Mouse (Mus musculus) limb, embryonic 10.5 days (tissue): Measurements from ENCODE around the gene Fhad1. TPM values are rescaled to one million over a fixed set of nuclear protein-coding genes. Genes with fewer than 3 reads are reported as not detected.

ENCODE experiments used
- DNase-seq: peaks from one replicate; pipeline ENCODE4 v3.0.0-alpha.2; 2017; ENCODE audit warnings: low spot score
- H3K27ac ChIP-seq: fragments of 300-500 bp; sonication (generic); 2 replicates; pipeline ENCODE4 v1.5.1; 2016; ENCODE audit warnings: mild to moderate bottlenecking
- H3K27me3 ChIP-seq: fragments of 300-500 bp; sonication (generic); 2 replicates; pipeline ENCODE4 v1.6.1; 2016; ENCODE audit warnings: low read depth, mild to moderate bottlenecking; ENCODE audit not compliant: poor library complexity, severe bottlenecking
- H3K36me3 ChIP-seq: fragments of 300-500 bp; sonication (generic); 2 replicates; pipeline ENCODE4 v1.6.1; 2016; ENCODE audit warnings: mild to moderate bottlenecking, moderate library complexity
- H3K4me1 ChIP-seq: fragments of 300-500 bp; sonication (generic); 2 replicates; pipeline ENCODE4 v1.6.1; 2016
- H3K4me3 ChIP-seq: fragments of 300-500 bp; sonication (generic); 2 replicates; pipeline ENCODE4 v1.5.1; 2016; ENCODE audit warnings: mild to moderate bottlenecking, moderate library complexity
- H3K9me3 ChIP-seq: fragments of 300-500 bp; sonication (generic); replicated peaks from 2 replicates; pipeline ENCODE4 v1.6.1; 2016; ENCODE audit warnings: mild to moderate bottlenecking
- WGBS: fragments of 180-500 bp; shearing (Covaris S2); methylation state at CpG from one replicate; pipeline ENCODE4 v1.1.7; 2016; 5-methylcytosine and 5-hydroxymethylcytosine counted together
- polyA plus RNA-seq: library from polyadenylated mRNA; unstranded; fragments of >200 nt; fragmentation: Nextera tagmentation; extraction: Ambion mirVana; gene quantifications from 2 replicates; pipeline ENCODE4 v1.2.1, GENCODE M21; 2016

Fhad1 gene
- 0.19 and 0.24 TPM in 2 replicates for polyA plus RNA-seq

DNA sequence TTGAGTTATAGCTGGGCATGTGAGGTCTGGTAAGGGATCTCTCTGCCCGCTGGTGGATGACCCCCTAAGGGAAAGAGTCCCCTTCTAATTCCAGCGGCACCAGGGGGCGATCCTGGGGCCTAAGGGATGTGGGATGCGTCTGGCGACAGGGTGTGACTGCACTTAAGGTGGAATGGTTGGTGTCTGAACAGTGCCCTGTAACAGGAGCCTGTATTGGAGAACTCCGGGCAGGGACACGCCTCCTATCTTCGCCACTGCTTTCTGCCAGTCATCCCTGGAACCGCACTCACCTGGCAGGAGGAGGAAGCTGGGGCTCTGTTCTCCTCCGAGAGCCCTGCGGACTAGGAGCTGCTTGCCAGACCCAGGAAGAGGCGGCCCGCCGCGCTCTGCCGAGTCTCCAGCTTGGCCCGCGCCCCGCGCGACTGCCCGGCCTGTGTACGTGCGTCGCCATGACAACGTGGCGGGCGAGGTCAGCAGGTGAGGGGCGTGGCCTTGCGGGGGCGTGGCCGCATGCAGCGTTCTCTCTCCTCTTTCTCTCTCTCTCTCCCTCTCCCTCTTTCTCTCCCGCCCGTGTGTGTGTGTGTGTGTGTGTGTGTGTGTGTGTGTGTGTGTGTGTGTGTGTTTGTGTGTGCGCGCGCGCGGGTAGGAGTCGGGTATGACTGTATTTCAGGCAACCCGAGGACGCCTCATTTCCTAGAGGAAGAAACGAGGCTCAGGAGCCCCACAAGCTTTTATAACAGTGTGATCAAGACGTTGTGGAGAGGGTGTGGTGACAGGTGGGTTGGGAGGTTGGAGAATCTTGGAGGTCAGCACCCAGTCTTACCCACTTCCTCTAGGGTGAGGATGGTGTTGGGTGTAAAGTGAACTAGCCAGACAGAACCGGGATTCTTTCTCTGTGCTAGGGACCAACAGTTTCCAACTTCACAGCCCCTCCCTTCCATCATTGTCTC lies at the start of gene Fhad1:
Fhad1 (minus strand) TSS at position 424 of the 950 bp plus-strand sequence.
- no peaks in the 10 kb centered on the region for H3K9me3 ChIP-seq
- H3K27me3 ChIP-seq = peaks cover 74% of the 10 kb centered on the region
- H3K36me3 ChIP-seq = no peaks in the 10 kb centered on the region
- peaks cover 44% of the 10 kb centered on the region for H3K4me1 ChIP-seq
- peak; percentile 93 for DNase-seq
- WGBS = 1% methylated on average over 45 of the region's 46 CpGs
- peak within 1 kb of the TSS; percentile 55 for H3K4me3 ChIP-seq
- H3K27ac ChIP-seq = peak within 1 kb of the TSS; percentile 22

- 94% methylated on average over 8 of the region's 8 CpGs for WGBS
- H3K4me1 ChIP-seq = peaks cover 67% of the 10 kb centered on the region
- H3K27ac ChIP-seq = 0 out of 2 replicates have a peak overlapping the region, but pooled peaks have one; percentile 26
- no peak overlapping the region for H3K4me3 ChIP-seq
- DNase-seq = no peak
- no peaks in the 10 kb centered on the region for H3K9me3 ChIP-seq
- H3K27me3 ChIP-seq = peaks cover 12% of the 10 kb centered on the region; the same call in 1 of the 2 replicates
- no peaks in the 10 kb centered on the region for H3K36me3 ChIP-seq
Observed at GRCm38 (mm10) chr4:142063057-142063534, 48.2 kb upstream of the Fhad1 start.

GRCm38 (mm10) chr4:142061485-142062240 lies 46.8 kb upstream of the Fhad1 start:
- no peak overlapping the region for H3K4me3 ChIP-seq
- WGBS = 74% methylated on average over 23 of the region's 23 CpGs
- H3K4me1 ChIP-seq = peaks cover 56% of the 10 kb centered on the region
- no peaks in the 10 kb centered on the region; the same call in 1 of the 2 replicates for H3K27me3 ChIP-seq
- no peak for DNase-seq
- no peaks in the 10 kb centered on the region for H3K9me3 ChIP-seq
- no peaks in the 10 kb centered on the region for H3K36me3 ChIP-seq
- peak overlapping the region; percentile 84; the same call in 1 of the 2 replicates for H3K27ac ChIP-seq

DNA sequence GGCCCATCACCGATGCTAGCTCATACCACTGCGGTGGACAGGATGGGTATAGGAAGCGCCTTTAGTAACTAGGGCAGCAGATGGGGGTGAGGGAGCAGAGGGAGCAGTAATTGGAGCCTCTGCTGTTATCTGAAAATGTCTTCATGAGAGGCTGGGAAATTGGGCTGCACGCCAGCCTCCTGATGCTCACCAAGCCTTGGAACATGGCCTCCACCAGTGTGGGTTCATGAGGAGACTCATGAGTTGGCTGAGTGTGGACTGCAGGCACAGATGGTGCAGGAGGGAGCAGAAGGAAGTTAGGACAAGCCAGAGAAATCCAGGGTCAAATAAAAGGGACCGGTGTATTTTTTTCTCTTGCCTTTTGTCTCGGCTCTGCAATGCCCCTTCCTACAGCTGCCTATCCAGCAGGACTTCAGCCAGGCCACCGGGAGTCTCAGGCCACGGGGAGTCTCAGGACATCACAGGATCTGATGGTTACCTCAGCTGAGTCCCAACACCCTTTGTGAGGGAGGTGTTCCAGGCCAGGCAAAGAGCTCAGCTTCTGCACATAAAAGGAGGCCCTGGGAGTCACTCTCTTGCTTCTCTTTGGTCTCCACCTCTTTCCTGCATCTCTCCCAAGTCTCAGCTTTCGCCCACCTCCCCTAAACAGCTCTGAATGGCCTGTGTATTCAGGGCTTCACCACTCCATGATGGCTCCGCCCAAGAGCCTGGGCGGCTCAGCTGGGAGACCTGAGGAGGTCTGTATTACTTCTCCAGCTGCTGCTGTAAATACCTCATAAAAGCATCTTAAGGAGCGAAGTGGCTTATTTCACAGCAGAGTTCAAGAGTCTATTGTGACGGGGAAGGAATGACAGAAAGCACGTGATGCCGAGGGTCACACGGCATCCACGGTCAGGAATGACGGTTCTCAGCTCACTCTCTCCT lies 45.8 kb upstream of the Fhad1 start:
- Histone ChIP-seq H3K36me3 (no peaks in the 10 kb centered on the region), H3K27ac (peak overlapping the region; percentile 84), H3K9me3 (no peaks in the 10 kb centered on the region), H3K27me3 (no peaks in the 10 kb centered on the region; the same call in 1 of the 2 replicates), H3K4me1 (peaks cover 46% of the 10 kb centered on the region), H3K4me3 (no peak overlapping the region)
- 50% methylated on average over 18 of the region's 18 CpGs for WGBS
- DNase-seq = no peak

DNA sequence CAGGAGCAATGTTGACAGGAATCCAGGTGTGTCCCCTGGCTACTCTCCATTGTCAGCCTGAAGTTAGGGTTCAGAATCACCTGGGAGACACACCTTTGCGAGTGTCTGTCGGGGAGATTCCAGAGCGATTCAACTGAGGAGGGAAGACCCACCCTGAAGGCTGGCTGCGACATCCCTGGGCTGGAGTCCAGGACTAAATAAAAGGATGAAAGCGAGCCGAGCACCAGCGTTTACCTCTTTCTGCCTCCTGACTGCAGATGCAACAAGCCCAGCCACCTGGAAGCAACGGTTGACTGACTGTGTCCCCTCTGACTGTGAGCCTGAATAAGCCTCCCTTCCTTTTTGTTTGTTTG lies 44.9 kb upstream of the Fhad1 start:
- Histone ChIP-seq H3K4me1 (peaks cover 37% of the 10 kb centered on the region), H3K27ac (peak overlapping the region; percentile 84; the same call in 1 of the 2 replicates), H3K36me3 (no peaks in the 10 kb centered on the region), H3K9me3 (no peaks in the 10 kb centered on the region), H3K27me3 (no peaks in the 10 kb centered on the region; the same call in 1 of the 2 replicates), H3K4me3 (no peak overlapping the region)
- DNase-seq = no peak
- WGBS = 94% methylated on average over 8 of the region's 8 CpGs

DNA sequence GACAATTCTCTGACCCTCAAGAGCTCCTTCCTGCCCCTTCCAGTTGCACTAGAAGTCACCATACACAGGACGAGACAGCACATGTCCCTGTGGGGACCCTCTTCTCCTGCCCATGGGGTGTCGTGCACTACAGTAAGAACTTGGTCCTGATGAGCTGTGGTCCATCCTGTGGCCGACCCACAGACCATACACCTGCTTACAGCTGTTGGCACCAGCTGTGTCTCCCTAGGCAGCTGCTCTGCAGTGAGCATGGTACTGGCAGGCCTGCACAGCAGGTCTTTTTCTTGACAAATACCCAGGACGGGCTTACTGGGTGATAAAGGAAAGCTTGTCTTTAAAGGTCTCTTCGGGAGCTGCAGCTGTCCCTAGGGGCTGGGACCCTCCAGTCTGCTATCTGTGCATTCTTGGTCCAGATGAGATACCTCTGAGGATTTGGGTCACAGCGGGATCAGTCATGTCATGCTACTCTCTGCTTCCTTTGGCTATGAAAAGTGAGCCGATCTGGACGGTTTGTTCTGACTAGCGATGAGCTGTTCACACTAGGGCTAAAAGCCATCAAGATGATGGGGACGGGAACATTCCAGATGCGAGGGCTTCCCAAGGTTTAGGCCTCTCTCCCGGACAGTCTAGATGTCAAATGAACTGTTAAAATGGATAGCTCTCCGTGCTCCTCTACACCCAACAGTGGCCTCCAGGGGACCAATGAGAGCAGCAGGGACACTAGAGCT lies 44.4 kb upstream of the Fhad1 start:
- Histone ChIP-seq H3K27me3 (no peaks in the 10 kb centered on the region; the same call in 1 of the 2 replicates), H3K4me3 (no peak overlapping the region), H3K27ac (0 out of 2 replicates have a peak overlapping the region, but pooled peaks have one; percentile 34), H3K4me1 (peaks cover 35% of the 10 kb centered on the region), H3K36me3 (no peaks in the 10 kb centered on the region), H3K9me3 (no peaks in the 10 kb centered on the region)
- no peak for DNase-seq
- 89% methylated on average over 13 of the region's 13 CpGs for WGBS

DNA sequence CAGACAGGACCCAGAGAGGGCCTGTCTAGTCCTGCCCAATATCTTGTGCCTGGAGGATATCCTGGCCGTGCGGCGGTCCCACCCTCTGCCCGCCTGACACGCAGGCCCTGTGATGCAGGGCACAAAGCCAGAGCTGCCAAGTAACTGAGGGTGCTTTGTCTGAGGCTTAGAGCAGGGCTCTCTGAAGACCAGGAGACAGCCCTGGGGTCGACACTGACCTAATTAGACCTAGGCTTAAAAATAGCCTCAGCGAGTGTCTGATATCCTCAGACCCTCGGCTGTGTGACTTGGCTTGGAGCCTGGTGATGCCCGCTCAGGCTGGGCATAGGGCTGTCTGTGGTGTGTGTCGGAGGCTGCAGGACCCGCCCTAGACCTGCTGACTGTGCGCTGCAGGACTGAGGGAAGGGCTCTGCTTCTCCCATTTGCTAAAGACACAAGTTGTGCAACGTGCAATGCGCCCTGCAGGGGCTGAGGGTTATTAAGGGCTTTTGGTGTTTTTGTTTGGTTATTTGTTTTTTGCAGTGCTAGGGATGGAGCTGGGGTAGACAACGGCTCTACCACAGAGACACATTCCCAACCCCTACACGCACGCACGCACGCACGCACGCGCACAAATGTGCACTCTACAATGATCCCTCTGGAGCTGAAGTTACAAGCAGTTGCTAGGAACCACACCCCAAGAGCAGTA lies 42.8 kb upstream of the Fhad1 start:
- no peak for DNase-seq
- Histone ChIP-seq H3K27me3 (no peaks in the 10 kb centered on the region; the same call in 1 of the 2 replicates), H3K27ac (peak overlapping the region; percentile 14; the same call in 1 of the 2 replicates), H3K9me3 (no peaks in the 10 kb centered on the region), H3K4me3 (no peak overlapping the region), H3K36me3 (no peaks in the 10 kb centered on the region), H3K4me1 (peaks cover 45% of the 10 kb centered on the region)
- 87% methylated on average over 22 of the region's 22 CpGs for WGBS

DNA sequence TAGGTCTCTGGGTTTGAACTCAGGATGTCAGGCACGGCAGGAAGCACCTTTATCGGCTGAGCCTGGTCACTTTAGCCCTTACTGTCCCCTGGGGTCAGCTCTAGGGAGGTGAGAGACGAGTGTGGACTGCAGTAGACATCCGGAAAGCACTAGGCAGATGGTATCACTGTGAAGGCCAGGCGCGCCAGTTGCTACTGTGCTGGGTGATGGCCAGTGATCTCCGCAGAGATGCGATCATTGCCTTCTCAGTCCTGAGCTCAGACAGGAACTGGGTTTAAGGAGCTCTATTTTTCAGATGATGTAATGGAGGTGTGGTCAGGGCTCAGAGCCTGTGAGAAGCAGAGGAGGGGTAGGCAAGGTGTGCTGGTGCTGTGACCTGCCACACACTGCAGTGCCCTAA lies 40.7 kb upstream of the Fhad1 start:
- DNase-seq = no peak
- H3K4me1 ChIP-seq = peaks cover 43% of the 10 kb centered on the region
- no peak overlapping the region for H3K27ac ChIP-seq
- no peaks in the 10 kb centered on the region for H3K9me3 ChIP-seq
- WGBS = 85% methylated on average over 8 of the region's 8 CpGs
- H3K36me3 ChIP-seq = no peaks in the 10 kb centered on the region
- no peaks in the 10 kb centered on the region for H3K27me3 ChIP-seq
- no peak overlapping the region for H3K4me3 ChIP-seq

GRCm38 (mm10) chr4:142054580-142054979 lies 39.7 kb upstream of the Fhad1 start:
- H3K9me3 ChIP-seq = no peaks in the 10 kb centered on the region
- H3K4me1 ChIP-seq = peaks cover 41% of the 10 kb centered on the region
- no peaks in the 10 kb centered on the region for H3K36me3 ChIP-seq
- no peaks in the 10 kb centered on the region for H3K27me3 ChIP-seq
- WGBS = 91% methylated on average over 11 of the region's 11 CpGs
- no peak overlapping the region for H3K4me3 ChIP-seq
- no peak for DNase-seq
- H3K27ac ChIP-seq = no peak overlapping the region

- H3K9me3 ChIP-seq = no peaks in the 10 kb centered on the region
Observed at GRCm38 (mm10) chr4:142053661-142054448, 39.0 kb upstream of the Fhad1 start.

More at GRCm38 (mm10) chr4:142053661-142054448, 39.0 kb upstream of the Fhad1 start:
- Histone ChIP-seq H3K4me3 (no peak overlapping the region), H3K27me3 (no peaks in the 10 kb centered on the region), H3K4me1 (peaks cover 46% of the 10 kb centered on the region), H3K27ac (peak overlapping the region; percentile 25; the same call in 1 of the 2 replicates), H3K36me3 (no peaks in the 10 kb centered on the region)
- 59% methylated on average over 9 of the region's 9 CpGs for WGBS
- no peak for DNase-seq
